Mouse (Mus musculus) neural tube, embryonic 13.5 days (tissue): ENCODE results near the gene Aptx. TPM values are rescaled to one million over a fixed set of nuclear protein-coding genes. Genes with fewer than 3 reads are reported as not detected.
A peak's percentile ranks its signal among the peaks of the same experiment; 100 is the strongest.

Source experiments
- ATAC-seq: fragments of 200-750 bp; cut with Nextera tagmentation; 2 replicates; pipeline ENCODE4 v1.8.0; 2017; ENCODE audit warnings: low read depth, mild to moderate bottlenecking, moderate TSS enrichment, moderate library complexity
- H3K27ac ChIP-seq: fragments of 300-500 bp; sonication (generic); replicated peaks from 2 replicates; pipeline ENCODE4 v1.5.1; 2015; ENCODE audit warnings: moderate library complexity, mild to moderate bottlenecking, inconsistent platforms
- H3K27me3 ChIP-seq: fragments of 300-500 bp; sonication (generic); 2 replicates; pipeline ENCODE4 v1.6.1; 2015; ENCODE audit warnings: mild to moderate bottlenecking, inconsistent platforms
- H3K36me3 ChIP-seq: fragments of 300-500 bp; sonication (generic); 2 replicates; pipeline ENCODE4 v1.6.1; 2015; ENCODE audit warnings: mild to moderate bottlenecking, inconsistent platforms
- H3K4me1 ChIP-seq: fragments of 300-500 bp; sonication (generic); replicated peaks from 2 replicates; pipeline ENCODE4 v1.6.1; 2015; ENCODE audit warnings: inconsistent platforms
- H3K4me2 ChIP-seq: fragments of 300-500 bp; sonication (generic); 2 replicates; pipeline ENCODE4 v1.6.1; 2015; ENCODE audit warnings: inconsistent platforms, mild to moderate bottlenecking, moderate library complexity
- H3K4me3 ChIP-seq: fragments of 300-500 bp; sonication (generic); 2 replicates; pipeline ENCODE4 v1.5.1; 2015; ENCODE audit warnings: mild to moderate bottlenecking, inconsistent platforms
- H3K9ac ChIP-seq: fragments of 300-500 bp; sonication (generic); 2 replicates; pipeline ENCODE4 v1.6.1; 2015; ENCODE audit warnings: moderate library complexity, mild to moderate bottlenecking, inconsistent platforms
- H3K9me3 ChIP-seq: fragments of 300-500 bp; sonication (generic); 2 replicates; pipeline ENCODE4 v1.6.1; 2016; ENCODE audit warnings: inconsistent platforms
- WGBS: fragments of 180-500 bp; shearing (Covaris S2); methylation state at CpG from one replicate; pipeline ENCODE4 v1.1.7; 2015; 5-methylcytosine and 5-hydroxymethylcytosine counted together
- polyA plus RNA-seq: library from polyadenylated mRNA; unstranded; fragments of >200 nt; fragmentation: Nextera tagmentation; extraction: Ambion mirVana; gene quantifications from 2 replicates; pipeline ENCODE4 v1.2.1, GENCODE M21; 2015

The Aptx gene
- 55.4 and 56.2 TPM in 2 replicates for polyA plus RNA-seq

GRCm38 (mm10) chr4:40702797-40703709 is at the start of gene Aptx:
Gene Aptx (minus strand): TSS chr4:40703194.
- H3K27me3 ChIP-seq: no peaks in the 10 kb centered on the region
- under 1% methylated on average over 42 of the region's 42 CpGs for WGBS
- H3K4me2 ChIP-seq: peak within 1 kb of the TSS; percentile 84
- peak within 1 kb of the TSS; percentile 77 for H3K9ac ChIP-seq
- no peaks in the 10 kb centered on the region for H3K9me3 ChIP-seq
- ATAC-seq: peak; percentile 94
- no peaks in the 10 kb centered on the region for H3K36me3 ChIP-seq
- H3K4me3 ChIP-seq: peak within 1 kb of the TSS; percentile 56
- H3K27ac ChIP-seq: peak within 1 kb of the TSS; percentile 97
- peaks cover 33% of the 10 kb centered on the region for H3K4me1 ChIP-seq

- peaks cover 88% of the 10 kb centered on the region for H3K36me3 ChIP-seq
- no peak for ATAC-seq
- H3K4me2 ChIP-seq: no peak overlapping the region
- WGBS: 70% methylated on average over 1 of the region's 1 CpGs
- H3K9ac ChIP-seq: no peak overlapping the region
- no peaks in the 10 kb centered on the region for H3K4me1 ChIP-seq
- H3K4me3 ChIP-seq: no peak overlapping the region
- no peaks in the 10 kb centered on the region for H3K27me3 ChIP-seq
- H3K9me3 ChIP-seq: no peaks in the 10 kb centered on the region
- H3K27ac ChIP-seq: no peak overlapping the region
These were observed 32.4 kb upstream of the Aptx start for GRCm38 (mm10) chr4:40735351-40735750.

GRCm38 (mm10) chr4:40731262-40731661 is 28.3 kb upstream of the Aptx start:
- ATAC-seq: no peak
- Histone ChIP-seq H3K27ac (no peak overlapping the region), H3K27me3 (no peaks in the 10 kb centered on the region), H3K36me3 (peaks cover 91% of the 10 kb centered on the region), H3K4me3 (no peak overlapping the region), H3K4me1 (peaks cover 16% of the 10 kb centered on the region), H3K4me2 (no peak overlapping the region), H3K9me3 (no peaks in the 10 kb centered on the region), H3K9ac (no peak overlapping the region)

GRCm38 (mm10) chr4:40727247-40727646 is 24.3 kb upstream of the Aptx start:
- Histone ChIP-seq H3K36me3 (peaks cover 80% of the 10 kb centered on the region), H3K9me3 (no peaks in the 10 kb centered on the region), H3K4me1 (peaks cover 45% of the 10 kb centered on the region), H3K9ac (no peak overlapping the region), H3K27ac (no peak overlapping the region), H3K4me3 (no peak overlapping the region), H3K27me3 (no peaks in the 10 kb centered on the region), H3K4me2 (no peak overlapping the region)
- no peak for ATAC-seq
- 97% methylated on average over 1 of the region's 1 CpGs for WGBS

- no peak for ATAC-seq
- Histone ChIP-seq H3K4me2 (peak overlapping the region; percentile 89), H3K36me3 (peaks cover 63% of the 10 kb centered on the region), H3K4me1 (peaks cover 58% of the 10 kb centered on the region), H3K4me3 (peak overlapping the region; percentile 88; the same call in 1 of the 2 replicates), H3K9me3 (no peaks in the 10 kb centered on the region), H3K27ac (no peak overlapping the region), H3K9ac (peak overlapping the region; percentile 98), H3K27me3 (no peaks in the 10 kb centered on the region)
These were observed 22.6 kb upstream of the Aptx start for GRCm38 (mm10) chr4:40725554-40725953.

GRCm38 (mm10) chr4:40725141-40725540 is 22.1 kb upstream of the Aptx start:
- Histone ChIP-seq H3K36me3 (peaks cover 59% of the 10 kb centered on the region), H3K27me3 (no peaks in the 10 kb centered on the region), H3K27ac (no peak overlapping the region), H3K4me2 (peak overlapping the region; percentile 89), H3K4me3 (peak overlapping the region; percentile 88), H3K9me3 (no peaks in the 10 kb centered on the region), H3K9ac (peak overlapping the region; percentile 98), H3K4me1 (peaks cover 58% of the 10 kb centered on the region)
- no peak for ATAC-seq
- 88% methylated on average over 7 of the region's 7 CpGs for WGBS

GRCm38 (mm10) chr4:40722687-40723460 is 19.9 kb upstream of the Aptx start:
- WGBS: under 1% methylated on average over 54 of the region's 62 CpGs
- Histone ChIP-seq H3K9ac (peak overlapping the region; percentile 98), H3K4me3 (peak overlapping the region; percentile 88), H3K4me2 (peak overlapping the region; percentile 89), H3K27me3 (no peaks in the 10 kb centered on the region), H3K9me3 (no peaks in the 10 kb centered on the region), H3K36me3 (peaks cover 39% of the 10 kb centered on the region), H3K4me1 (peaks cover 53% of the 10 kb centered on the region), H3K27ac (peak overlapping the region; percentile 100)
- ATAC-seq: peak; percentile 94

GRCm38 (mm10) chr4:40722011-40722666 is 19.1 kb upstream of the Aptx start, which contains the start of gene Dnaja1:
Gene Dnaja1 (plus strand): TSS chr4:40722150.
- Histone ChIP-seq H3K27ac (peak within 1 kb of the TSS; percentile 100), H3K9me3 (no peaks in the 10 kb centered on the region), H3K36me3 (peaks cover 31% of the 10 kb centered on the region), H3K4me2 (peak within 1 kb of the TSS; percentile 89), H3K27me3 (no peaks in the 10 kb centered on the region), H3K4me1 (peaks cover 48% of the 10 kb centered on the region), H3K9ac (peak within 1 kb of the TSS; percentile 98), H3K4me3 (peak within 1 kb of the TSS; percentile 88)
- ATAC-seq: peak; percentile 93
- WGBS: 1% methylated on average over 54 of the region's 54 CpGs

GRCm38 (mm10) chr4:40720910-40721309 is 17.9 kb upstream of the Aptx start:
- Histone ChIP-seq H3K9me3 (no peaks in the 10 kb centered on the region), H3K4me3 (no peak overlapping the region), H3K36me3 (peaks cover 19% of the 10 kb centered on the region), H3K4me1 (peaks cover 38% of the 10 kb centered on the region), H3K4me2 (0 out of 2 replicates have a peak overlapping the region, but pooled peaks have one; percentile 89), H3K27me3 (no peaks in the 10 kb centered on the region), H3K9ac (peak overlapping the region; percentile 98; the same call in 1 of the 2 replicates), H3K27ac (peak overlapping the region; percentile 100)
- WGBS: 94% methylated on average over 8 of the region's 8 CpGs
- ATAC-seq: no peak

GRCm38 (mm10) chr4:40717141-40717540 is 14.1 kb upstream of the Aptx start:
- Histone ChIP-seq H3K27ac (no peak overlapping the region), H3K9me3 (no peaks in the 10 kb centered on the region), H3K36me3 (no peaks in the 10 kb centered on the region), H3K9ac (no peak overlapping the region), H3K4me1 (peaks cover 13% of the 10 kb centered on the region), H3K4me2 (no peak overlapping the region), H3K4me3 (no peak overlapping the region), H3K27me3 (no peaks in the 10 kb centered on the region)
- WGBS: 91% methylated on average over 3 of the region's 3 CpGs
- ATAC-seq: no peak

GRCm38 (mm10) chr4:40703710-40704275 is 799 bp upstream of the Aptx start:
- Histone ChIP-seq H3K4me3 (peak overlapping the region; percentile 56), H3K9me3 (no peaks in the 10 kb centered on the region), H3K4me2 (peak overlapping the region; percentile 84), H3K36me3 (no peaks in the 10 kb centered on the region), H3K9ac (peak overlapping the region; percentile 77), H3K27ac (peak overlapping the region; percentile 97), H3K27me3 (no peaks in the 10 kb centered on the region), H3K4me1 (peaks cover 33% of the 10 kb centered on the region)
- 25% methylated on average over 9 of the region's 9 CpGs for WGBS
- no peak for ATAC-seq
